Mouse (Mus musculus) forebrain, embryonic 10.5 days (tissue): ENCODE measurements around the gene Casp8. TPM values are rescaled to one million over a fixed set of nuclear protein-coding genes. Genes with fewer than 3 reads are reported as not detected.
"Not testable (repeated sequence)": the region's sequence is repeated elsewhere in the genome, so short reads cannot be mapped to it uniquely, and the experiment has no call there.

ENCODE experiments used
- DNase-seq: peaks from one replicate; pipeline ENCODE4 v3.0.0-alpha.2; 2017; ENCODE audit warnings: low spot score; ENCODE audit errors: extremely low spot score
- H3K27ac ChIP-seq: fragments of 300-500 bp; sonication (generic); 2 replicates; pipeline ENCODE4 v1.5.1; 2016; ENCODE audit warnings: mild to moderate bottlenecking
- H3K27me3 ChIP-seq: fragments of 300-500 bp; sonication (generic); 2 replicates; pipeline ENCODE4 v1.6.1; 2016; ENCODE audit warnings: mild to moderate bottlenecking; ENCODE audit not compliant: poor library complexity, severe bottlenecking
- H3K36me3 ChIP-seq: fragments of 300-500 bp; sonication (generic); replicated peaks from 2 replicates; pipeline ENCODE4 v1.6.1; 2016; ENCODE audit warnings: mild to moderate bottlenecking, moderate library complexity
- H3K4me1 ChIP-seq: fragments of 300-500 bp; sonication (generic); 2 replicates; pipeline ENCODE4 v1.6.1; 2016
- H3K4me3 ChIP-seq: fragments of 300-500 bp; sonication (generic); 2 replicates; pipeline ENCODE4 v1.5.1; 2016; ENCODE audit warnings: mild to moderate bottlenecking, moderate library complexity
- H3K9me3 ChIP-seq: fragments of 300-500 bp; sonication (generic); 2 replicates; pipeline ENCODE4 v1.6.1; 2016; ENCODE audit warnings: mild to moderate bottlenecking, moderate library complexity
- WGBS: fragments of 180-500 bp; shearing (Covaris S2); methylation state at CpG from one replicate; pipeline ENCODE4 v1.1.7; 2016; 5-methylcytosine and 5-hydroxymethylcytosine counted together
- polyA plus RNA-seq: library from polyadenylated mRNA; unstranded; fragments of >200 nt; fragmentation: Nextera tagmentation; extraction: Ambion mirVana; gene quantifications from 2 replicates; pipeline ENCODE4 v1.2.1, GENCODE M21; 2016

The Casp8 gene
- polyA plus RNA-seq, 1 experiment from 2014 or later, result 10.8 TPM

GRCm38 (mm10) chr1:58889826-58890546 lies 94.8 kb downstream of the Casp8 start:
- Histone ChIP-seq H3K4me3 (no peak overlapping the region), H3K9me3 (0 out of 2 replicates have a peak, but pooled peaks cover 4% of the 10 kb centered on the region), H3K4me1 (no peaks in the 10 kb centered on the region), H3K36me3 (no peaks in the 10 kb centered on the region), H3K27me3 (no peaks in the 10 kb centered on the region), H3K27ac (no peak overlapping the region)
- 79% methylated on average over 5 of the region's 5 CpGs for WGBS
- no peak for DNase-seq

- H3K9me3 ChIP-seq, H3K36me3 ChIP-seq, DNase-seq, H3K4me3 ChIP-seq, H3K4me1 ChIP-seq, H3K27ac ChIP-seq, H3K27me3 ChIP-seq: not testable (repeated sequence)
- 69% methylated on average over 4 of the region's 5 CpGs for WGBS
Measured at GRCm38 (mm10) chr1:58890697-58891290, 95.6 kb downstream of the Casp8 start.

- not testable (repeated sequence) for H3K27ac ChIP-seq, H3K27me3 ChIP-seq, H3K9me3 ChIP-seq, H3K36me3 ChIP-seq, H3K4me3 ChIP-seq, DNase-seq, H3K4me1 ChIP-seq
- WGBS, result 90% methylated on average over 2 of the region's 2 CpGs
Measured at GRCm38 (mm10) chr1:58891481-58892170, 96.5 kb downstream of the Casp8 start.

- WGBS, result 92% methylated on average over 8 of the region's 8 CpGs
- not testable (repeated sequence) for DNase-seq, H3K27me3 ChIP-seq, H3K36me3 ChIP-seq, H3K9me3 ChIP-seq, H3K27ac ChIP-seq, H3K4me1 ChIP-seq, H3K4me3 ChIP-seq
Measured at GRCm38 (mm10) chr1:58892386-58892785, 97.2 kb downstream of the Casp8 start.

Other genes with a start within 250 kb of the Casp8 start
- gene Fam126b, start 209.1 kb upstream of the Casp8 start, polyA plus RNA-seq, result 4.1 and 6.4 TPM in 2 replicates
- gene Ndufb3, start 209.0 kb upstream of the Casp8 start, polyA plus RNA-seq, result 135 and 138 TPM in 2 replicates
- not detected in 2 replicates for gene Als2cr12, start 99.4 kb upstream of the Casp8 start, polyA plus RNA-seq
- gene Cflar, start 83.9 kb upstream of the Casp8 start, polyA plus RNA-seq, result 26.3 and 30.7 TPM in 2 replicates
- 7.5 and 8.6 TPM in 2 replicates for gene Trak2, start 178.1 kb downstream of the Casp8 start, polyA plus RNA-seq
- 27.6 and 29.6 TPM in 2 replicates for gene Stradb, start 178.1 kb downstream of the Casp8 start, polyA plus RNA-seq